Mouse (Mus musculus): ENCODE measurements at regions not wholly inside any gene's neighbourhood (a gene's known extent, or its start where the extent isn't known, plus 50 kb on each side); places are given as distances from the start of the nearest gene placed in this dataset.

DNA sequence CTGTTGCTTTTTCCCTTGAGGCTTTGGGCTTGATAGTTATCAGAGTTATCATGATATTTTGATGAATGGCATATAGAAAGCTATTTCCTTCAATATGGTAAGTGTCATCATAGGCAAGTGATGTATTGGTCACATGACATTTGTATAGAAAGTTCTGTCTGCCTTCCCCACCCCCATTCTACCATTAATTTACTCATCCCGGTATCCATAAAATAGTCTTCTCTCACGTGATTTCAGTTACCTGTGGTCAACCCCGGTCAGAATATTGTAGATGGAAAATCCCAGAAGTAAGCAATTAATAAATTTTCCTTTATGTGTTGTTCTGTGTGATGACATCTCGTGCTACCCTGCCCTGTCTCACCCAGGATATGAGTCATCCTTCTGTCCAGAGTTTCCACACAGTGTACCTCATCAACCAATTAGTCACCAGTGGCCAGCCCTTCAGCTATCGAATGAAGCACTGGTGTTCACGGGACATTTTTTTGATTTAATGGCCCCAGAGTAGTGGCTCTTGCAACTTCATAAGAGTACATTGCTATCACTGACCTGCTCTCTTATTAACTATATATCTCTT lies 127.1 kb upstream of the Twist2 start:
- intact Hi-C loops (cut with DNase I), result no loop called here
- no peak for DNase-seq

DNA sequence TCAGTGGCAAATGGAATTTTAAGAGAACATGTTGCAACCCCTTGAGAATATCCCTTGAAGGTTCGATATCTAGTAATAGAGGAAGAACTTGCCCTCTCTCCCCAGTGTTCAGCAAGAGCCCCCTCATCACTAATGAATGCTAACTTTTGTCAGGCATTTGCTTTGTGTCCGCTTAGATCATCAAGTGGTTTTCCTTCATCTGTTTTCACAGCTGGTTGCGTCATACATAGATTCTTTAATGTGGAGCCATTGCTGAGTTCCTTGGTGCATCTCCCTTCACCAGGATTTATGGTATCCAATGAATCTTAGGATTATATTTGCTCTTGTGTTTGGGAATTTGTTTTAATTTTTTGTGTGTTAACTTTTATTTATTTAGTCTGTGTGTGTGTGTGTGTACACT lies 124.2 kb upstream of the Twist2 start:
- no peak for DNase-seq
- intact Hi-C loops (cut with DNase I), result no loop called here

GRCm38 (mm10) chr1:91678789-91679188 lies 122.5 kb upstream of the Twist2 start:
- no peak for DNase-seq
- intact Hi-C loops (cut with DNase I), result no loop called here

- no peak for DNase-seq
- intact Hi-C loops (cut with DNase I), result no loop called here
Observed at GRCm38 (mm10) chr1:91685031-91685430, 116.2 kb upstream of the Twist2 start.

DNA sequence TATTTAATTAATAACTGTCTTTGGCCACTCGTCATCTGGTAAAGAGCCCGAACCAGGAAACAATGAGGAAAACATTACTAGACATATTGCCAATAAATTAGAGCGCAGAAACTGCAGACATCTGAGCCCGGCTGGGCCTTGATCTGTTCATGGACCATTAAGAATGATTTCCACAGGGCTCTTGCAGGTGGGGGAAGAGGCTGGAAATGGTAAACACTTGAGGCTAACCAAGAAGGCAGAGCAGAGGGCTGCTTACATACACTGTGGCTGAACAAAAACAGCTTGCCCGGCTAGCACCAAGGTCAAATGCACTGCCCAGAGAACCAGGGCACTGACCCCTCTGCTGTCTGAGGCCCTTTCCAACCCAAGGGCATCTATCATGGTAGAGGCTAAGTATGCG lies 115.5 kb upstream of the Twist2 start:
- intact Hi-C loops (cut with DNase I), result no loop called here

GRCm38 (mm10) chr1:91691601-91692000 lies 109.7 kb upstream of the Twist2 start:
- intact Hi-C loops (cut with DNase I), result no loop called here
- no peak for DNase-seq

More for the DNA sequence above, 115.5 kb upstream of the Twist2 start:
- DNase-seq, result no peak

GRCm38 (mm10) chr1:91692709-91693460 lies 108.4 kb upstream of the Twist2 start:
- no peak for DNase-seq
- intact Hi-C loops (cut with DNase I), result no loop called here

- intact Hi-C loops (cut with DNase I), result no loop called here
- DNase-seq, result no peak
Observed at GRCm38 (mm10) chr1:91697053-91697452, 104.2 kb upstream of the Twist2 start.

GRCm38 (mm10) chr1:91701475-91701874 lies 99.8 kb upstream of the Twist2 start:
- no peak for DNase-seq
- intact Hi-C loops (cut with DNase I), result no loop called here

DNA sequence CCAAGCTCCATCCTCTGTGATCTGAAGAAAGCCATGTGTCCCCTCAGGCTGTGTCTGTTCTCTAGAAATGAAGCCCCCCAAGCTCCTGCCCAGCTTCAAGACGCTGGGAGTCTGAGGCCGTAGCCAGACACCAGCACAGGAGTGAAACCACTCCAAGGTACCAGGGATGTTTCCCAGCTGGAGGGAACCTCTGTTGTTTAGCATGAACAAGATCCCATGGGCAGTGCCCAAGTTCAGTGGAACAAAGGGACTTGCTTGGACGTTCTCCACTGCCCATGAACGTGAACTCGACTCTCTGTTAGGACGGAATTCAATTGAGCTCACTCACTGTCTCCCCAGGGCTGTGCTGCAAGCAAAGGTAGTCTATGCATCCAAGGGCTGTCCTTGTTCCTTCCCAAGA lies 99.2 kb upstream of the Twist2 start:
- DNase-seq, result no peak

GRCm38 (mm10) chr1:91702737-91703136 lies 98.5 kb upstream of the Twist2 start:
- DNase-seq, result no peak
- intact Hi-C loops (cut with DNase I), result no loop called here

More for the DNA sequence above, 99.2 kb upstream of the Twist2 start:
- intact Hi-C loops (cut with DNase I), result no loop called here

- DNase-seq, result no peak
- intact Hi-C loops (cut with DNase I), result no loop called here
Observed at GRCm38 (mm10) chr1:91705451-91705850, 95.8 kb upstream of the Twist2 start.

DNA sequence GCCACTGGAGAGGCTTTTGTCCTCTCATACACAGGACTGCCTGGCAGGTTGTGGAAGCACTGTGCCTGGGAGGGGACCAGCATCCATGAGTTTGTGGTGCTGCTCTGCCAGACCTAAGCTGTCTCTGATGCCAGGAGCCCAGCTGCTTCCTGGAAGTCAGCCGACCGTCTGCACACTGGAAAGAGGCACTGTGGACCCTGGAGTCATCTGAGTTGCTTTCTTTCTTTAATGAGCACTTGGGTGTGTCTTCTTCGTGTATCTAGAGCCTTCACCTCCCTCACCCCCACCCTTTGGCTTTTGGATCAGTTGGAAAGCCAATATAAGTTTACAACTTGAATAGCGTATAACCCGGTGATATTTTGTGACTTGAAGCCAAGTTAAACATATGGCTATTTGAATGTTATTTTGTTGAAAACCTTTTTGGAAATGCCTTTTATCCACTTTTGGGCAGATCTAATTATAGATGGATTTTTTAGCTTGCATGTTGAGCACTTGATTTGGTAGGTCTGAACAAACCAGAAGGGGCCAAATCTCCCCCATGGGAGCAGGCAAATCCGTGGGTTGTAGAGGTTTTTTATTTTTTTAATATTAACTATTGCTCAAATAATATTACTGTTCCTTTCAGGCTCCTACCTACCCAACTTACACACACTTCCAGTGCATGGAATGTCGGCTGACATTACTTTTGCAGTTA lies 92.6 kb upstream of the Twist2 start:
- intact Hi-C loops (cut with DNase I), result no loop called here
- DNase-seq, result peak; percentile 21 to 25

- DNase-seq, result no peak
- intact Hi-C loops (cut with DNase I), result no loop called here
Observed at GRCm38 (mm10) chr1:91709244-91709600, 92.0 kb upstream of the Twist2 start.

DNA sequence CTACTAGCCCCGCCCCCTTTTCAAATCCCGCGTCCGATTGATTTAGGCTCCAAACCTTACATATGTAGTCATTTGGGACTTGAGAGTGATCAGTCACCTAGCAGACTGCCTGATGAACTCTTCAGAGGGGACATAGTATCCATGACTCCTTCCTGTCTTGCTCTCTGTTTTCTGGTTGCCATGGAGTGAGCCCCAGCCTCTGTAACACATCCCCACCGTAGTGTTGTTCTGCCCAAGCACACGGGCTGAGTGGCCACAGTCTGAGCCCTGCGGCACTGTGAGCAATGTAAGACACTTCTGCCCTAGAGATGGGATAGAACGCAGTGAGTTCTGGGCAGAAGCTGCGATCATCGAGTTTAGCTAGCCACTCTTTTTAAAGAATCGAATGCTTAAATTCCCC lies 88.1 kb upstream of the Twist2 start:
- intact Hi-C loops (cut with DNase I), result no loop called here
- no peak for DNase-seq

DNA sequence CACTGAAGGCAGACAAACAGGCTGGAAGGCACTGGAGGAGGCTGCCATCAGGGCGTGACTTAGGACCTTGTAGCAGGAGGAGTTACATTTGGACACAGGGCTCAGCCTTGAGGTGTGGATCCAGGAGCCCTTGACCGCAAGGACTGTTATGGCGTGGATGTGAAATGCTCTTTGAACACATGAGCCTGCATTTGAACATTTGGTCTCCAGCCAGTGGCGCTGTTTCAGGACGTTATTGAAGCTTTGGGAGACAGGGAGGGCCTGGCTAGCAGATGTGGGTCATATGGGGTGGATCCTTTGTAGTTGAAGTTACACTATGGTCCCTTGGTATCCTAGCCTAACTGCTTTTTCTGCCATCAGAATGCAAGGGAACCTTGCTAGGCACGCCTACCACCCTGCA lies 87.0 kb upstream of the Twist2 start:
- no peak for DNase-seq
- intact Hi-C loops (cut with DNase I), result no loop called here

GRCm38 (mm10) chr1:91715341-91715740 lies 85.9 kb upstream of the Twist2 start:
- no peak for DNase-seq

DNA sequence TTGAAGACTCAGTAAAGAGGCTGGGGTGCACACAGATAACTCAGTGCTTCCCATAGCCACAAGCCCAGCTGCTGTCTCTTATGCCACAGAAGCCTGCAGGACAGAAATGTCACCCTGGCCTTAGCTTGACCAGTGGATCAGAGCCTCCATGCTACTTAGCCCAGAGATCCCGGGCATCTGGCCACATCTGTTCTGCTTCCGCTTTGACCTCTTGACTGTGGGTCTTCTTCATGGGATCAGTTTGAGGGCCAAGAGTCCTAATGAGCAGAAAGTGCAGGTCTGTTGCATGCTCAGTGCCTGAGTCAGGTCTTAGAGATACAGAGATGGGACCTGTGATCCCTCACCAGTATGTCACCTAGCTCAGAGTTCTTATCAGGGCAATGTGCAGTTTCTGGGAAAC lies 85.5 kb upstream of the Twist2 start:
- DNase-seq, result no peak
- intact Hi-C loops (cut with DNase I), result no loop called here

More at GRCm38 (mm10) chr1:91715341-91715740, 85.9 kb upstream of the Twist2 start:
- intact Hi-C loops (cut with DNase I), result no loop called here

GRCm38 (mm10) chr1:91716836-91717235 lies 84.4 kb upstream of the Twist2 start:
- DNase-seq, result no peak
- intact Hi-C loops (cut with DNase I), result no loop called here

GRCm38 (mm10) chr1:91717961-91718360 lies 83.3 kb upstream of the Twist2 start:
- no peak for DNase-seq
- intact Hi-C loops (cut with DNase I), result no loop called here

GRCm38 (mm10) chr1:91729246-91729645 lies 72.0 kb upstream of the Twist2 start:
- intact Hi-C loops (cut with DNase I), result no loop called here
- no peak for DNase-seq

DNA sequence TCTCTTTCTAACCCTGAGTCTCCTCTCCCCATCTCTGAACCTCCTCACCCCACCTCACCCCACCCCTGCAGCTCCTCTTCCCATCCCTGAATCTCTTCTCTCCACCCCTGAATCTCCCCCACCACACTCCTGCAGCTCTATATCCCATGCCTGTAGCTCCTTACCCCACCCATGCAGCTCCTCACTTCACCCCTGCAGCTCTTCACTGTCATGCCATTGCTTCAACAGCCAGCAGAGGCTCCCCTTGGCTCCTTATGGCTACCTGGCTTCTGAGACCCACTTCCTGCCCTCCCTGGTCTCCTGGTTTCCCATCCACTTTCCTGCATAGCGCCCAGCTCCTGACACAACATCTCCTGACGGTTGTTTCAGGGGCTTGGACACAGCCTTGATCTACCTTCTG lies 71.0 kb upstream of the Twist2 start:
- DNase-seq, result no peak
- intact Hi-C loops (cut with DNase I), result no loop called here
